Mouse (Mus musculus) spleen, postnatal 14 days (tissue): Measurements from ENCODE around the gene Efna5.

Experiments
- DNase-seq, 2 experiments: peaks; one replicate each; pipeline ENCODE4 v3.0.0; 2021 to 2022; ENCODE audit warnings: low spot score in 2 of 2

Efna5 gene

GRCm38 (mm10) chr17:62881176-62881790 lies at the start of gene Efna5:
Gene Efna5 (minus strand): TSS chr17:62881317.
- no peak for DNase-seq

GRCm38 (mm10) chr17:62915304-62915703 lies 34.2 kb upstream of the Efna5 start:
- DNase-seq, result no peak

GRCm38 (mm10) chr17:62905692-62906445 lies 24.8 kb upstream of the Efna5 start:
- DNase-seq, result no peak

- DNase-seq, result no peak
These were observed 17.9 kb upstream of the Efna5 start for GRCm38 (mm10) chr17:62899066-62899465.

- no peak for DNase-seq
These were observed 8.9 kb upstream of the Efna5 start for GRCm38 (mm10) chr17:62889991-62890390.

GRCm38 (mm10) chr17:62884129-62884506 lies 3.0 kb upstream of the Efna5 start:
- peak; percentile 24 to 35 for DNase-seq

GRCm38 (mm10) chr17:62883476-62884128 lies 2.5 kb upstream of the Efna5 start:
- DNase-seq, result no peak

- peak; percentile 9 to 25 for DNase-seq
These were observed 1.8 kb upstream of the Efna5 start for GRCm38 (mm10) chr17:62882726-62883475.

- DNase-seq, result peak; percentile 9 to 26
These were observed 941 bp upstream of the Efna5 start for GRCm38 (mm10) chr17:62881791-62882725.

GRCm38 (mm10) chr17:62880311-62881175 lies 574 bp downstream of the Efna5 start:
- DNase-seq, result peak in 1 of 2 experiments; percentile 7

- DNase-seq, result no peak
These were observed 1.4 kb downstream of the Efna5 start for GRCm38 (mm10) chr17:62879526-62880310.

- no peak for DNase-seq
These were observed 5.4 kb downstream of the Efna5 start for GRCm38 (mm10) chr17:62875727-62876126.

- DNase-seq, result no peak
These were observed 9.2 kb downstream of the Efna5 start for GRCm38 (mm10) chr17:62871928-62872327.

- DNase-seq, result no peak
These were observed 9.9 kb downstream of the Efna5 start for GRCm38 (mm10) chr17:62871191-62871590.

GRCm38 (mm10) chr17:62870446-62870845 lies 10.7 kb downstream of the Efna5 start:
- DNase-seq, result no peak

- DNase-seq, result no peak
These were observed 16.2 kb downstream of the Efna5 start for GRCm38 (mm10) chr17:62864966-62865365.

- no peak for DNase-seq
These were observed 18.1 kb downstream of the Efna5 start for GRCm38 (mm10) chr17:62863004-62863403.

GRCm38 (mm10) chr17:62862298-62862999 lies 18.7 kb downstream of the Efna5 start:
- DNase-seq, result no peak

GRCm38 (mm10) chr17:62857275-62857674 lies 23.8 kb downstream of the Efna5 start:
- peak in 1 of 2 experiments; percentile 3 for DNase-seq
